Mouse (Mus musculus): ENCODE measurements around the gene Chd3. TPM values are rescaled to one million over a fixed set of nuclear protein-coding genes. Genes with fewer than 3 reads are reported as not detected.

Gene Chd3
- total RNA-seq, 2 experiments from 2014 or later: 525 to 527 TPM

DNA sequence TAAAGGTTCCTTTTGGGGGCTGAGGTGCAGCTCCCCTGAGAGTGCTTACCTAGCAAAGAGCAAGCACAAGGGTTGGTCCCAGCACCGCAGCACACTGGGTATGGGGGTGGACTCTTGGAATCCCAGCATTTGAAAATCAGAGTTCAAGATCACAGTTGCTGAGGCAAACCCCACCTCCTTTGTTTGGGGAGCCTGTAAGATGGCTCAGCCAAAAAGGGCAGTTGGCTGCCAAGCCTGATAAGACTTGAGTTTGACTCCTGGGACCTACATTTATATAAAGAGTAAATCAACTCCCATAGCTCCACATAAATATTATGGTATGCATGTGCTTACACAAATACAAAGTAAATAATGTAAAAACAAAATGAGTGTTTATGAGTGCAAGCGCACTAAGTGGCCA lies 63.2 kb downstream of the Chd3 start:
- no peak for DNase-seq (ENCODE audit: extremely low spot score in 1 of 2, low spot score in 2 of 2)
- intact Hi-C loops (cut with DNase I): no loop called here

DNA sequence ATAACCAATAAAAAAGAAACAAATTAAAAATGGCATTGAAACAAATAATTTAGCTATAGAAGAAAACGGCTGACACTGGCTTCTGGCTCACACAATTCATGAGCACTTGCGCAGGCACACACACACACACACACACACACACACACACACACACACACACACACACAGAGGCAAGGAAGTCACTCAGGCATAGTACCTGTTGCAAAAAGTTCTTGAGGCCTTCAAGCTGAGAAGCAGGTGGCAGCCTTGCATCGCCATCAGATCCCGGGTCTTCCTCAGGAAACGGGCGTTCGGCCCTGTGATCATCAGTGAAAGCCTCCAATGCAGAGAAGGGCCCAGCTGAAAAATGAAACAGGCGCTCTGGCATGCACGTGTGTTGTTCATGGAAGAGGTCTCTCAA lies 63.9 kb downstream of the Chd3 start:
- intact Hi-C loops (cut with DNase I): no loop called here
- no peak for DNase-seq (ENCODE audit: extremely low spot score in 1 of 2, low spot score in 2 of 2)

DNA sequence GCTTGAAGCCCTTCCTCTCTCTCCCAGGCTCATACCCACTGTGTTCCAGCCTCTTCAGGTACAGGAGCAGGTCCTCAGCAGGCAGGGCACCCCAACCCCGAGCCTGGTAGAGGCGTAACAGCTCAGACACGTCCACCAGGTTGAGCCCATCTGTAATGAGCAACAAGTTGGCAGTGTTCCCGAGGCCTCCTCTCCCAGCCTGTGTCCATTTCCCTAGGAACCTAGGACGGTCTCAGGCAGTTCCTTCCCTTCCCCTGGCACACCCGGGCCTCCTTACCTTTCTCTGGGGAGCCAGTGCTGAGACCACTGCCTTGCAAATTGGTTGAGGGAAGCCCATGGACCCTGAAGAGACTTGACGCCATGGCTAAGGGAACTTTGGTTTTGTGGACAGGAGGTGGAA lies 66.4 kb downstream of the Chd3 start:
- intact Hi-C loops (cut with DNase I): no loop called here
- no peak for DNase-seq (ENCODE audit: extremely low spot score in 1 of 2, low spot score in 2 of 2)

DNA sequence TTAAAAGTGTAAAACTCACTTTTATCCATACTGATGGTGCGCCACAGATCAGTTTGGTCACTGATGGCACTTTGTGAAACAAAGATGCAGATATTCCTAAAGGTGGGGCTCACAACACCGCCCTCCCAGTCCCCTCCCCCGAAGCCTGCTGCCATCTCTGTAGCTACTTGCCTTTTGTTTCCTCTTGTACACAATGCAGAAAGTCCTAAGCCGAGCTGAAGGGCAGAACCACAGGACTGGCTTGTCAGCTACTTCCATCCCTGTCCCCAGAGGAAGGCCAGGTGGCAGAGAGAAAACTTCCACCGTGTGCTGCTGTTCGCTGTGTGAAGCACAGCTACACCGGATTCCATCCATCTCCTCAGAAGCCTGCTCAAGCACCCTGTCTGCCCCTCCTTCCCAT lies 71.0 kb downstream of the Chd3 start:
- no peak for DNase-seq (ENCODE audit: extremely low spot score in 1 of 2, low spot score in 2 of 2)
- intact Hi-C loops (cut with DNase I): no loop called here

DNA sequence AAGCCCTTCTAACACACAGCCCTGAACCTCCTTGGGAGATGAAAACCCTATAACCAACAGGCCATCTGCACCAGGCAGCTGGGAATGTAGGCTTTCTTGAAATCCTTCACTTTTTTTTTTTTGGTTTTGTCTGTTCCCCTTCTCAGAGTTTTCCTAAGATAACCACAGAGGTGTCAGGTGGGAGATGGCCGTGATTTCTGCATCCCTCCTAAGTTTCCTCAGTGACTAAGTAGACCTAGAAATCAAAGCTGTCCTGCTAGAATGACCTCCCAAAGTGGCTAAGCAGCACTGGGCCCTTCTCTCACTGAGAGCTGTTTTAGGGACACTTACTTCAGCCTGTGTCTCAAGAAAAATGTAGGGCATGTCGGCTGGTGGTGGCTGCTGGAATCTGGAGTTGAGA lies 71.4 kb downstream of the Chd3 start:
- intact Hi-C loops (cut with DNase I): no loop called here
- no peak for DNase-seq (ENCODE audit: extremely low spot score in 1 of 2, low spot score in 2 of 2)

- no peak for DNase-seq (ENCODE audit: extremely low spot score in 1 of 2, low spot score in 2 of 2)
- intact Hi-C loops (cut with DNase I): no loop called here
Observed at GRCm38 (mm10) chr11:69295286-69295685, 73.9 kb downstream of the Chd3 start.

Other genes with a start within 250 kb of the Chd3 start
- gene Hes7, start 249.0 kb downstream of the Chd3 start, total RNA-seq (2021): under 1 TPM; 0.57 to 0.73 TPM
- under 1 TPM; 0.51 to 0.64 TPM for gene 9130213A22Rik, start 246.8 kb downstream of the Chd3 start, total RNA-seq (2021)
- 1 to 10 TPM; 8.6 to 10.0 TPM for gene Aloxe3, start 243.5 kb downstream of the Chd3 start, total RNA-seq (2021)
- under 1 TPM; 0.45 to 0.69 TPM for gene Alox12b, start 212.4 kb downstream of the Chd3 start, total RNA-seq (2021)
- gene Alox8, start 171.6 kb downstream of the Chd3 start, total RNA-seq (2021): 1 to 10 TPM; 3.5 to 3.6 TPM
- gene Gucy2e, start 132.4 kb downstream of the Chd3 start, total RNA-seq (2021): under 1 TPM; 0.49 to 0.71 TPM
- gene Cntrob, start 45.6 kb downstream of the Chd3 start, total RNA-seq (2021): 10 to 100 TPM; 13.2 to 15.0 TPM
- gene Trappc1, start 45.4 kb downstream of the Chd3 start, total RNA-seq (2021): 10 to 100 TPM; 68.9 to 69.5 TPM
- gene Kcnab3, start 43.1 kb downstream of the Chd3 start, total RNA-seq (2021): 10 to 100 TPM; 12.3 to 17.9 TPM
- gene Rnf227, start 28.9 kb downstream of the Chd3 start, total RNA-seq (2021): 10 to 100 TPM; 74.8 to 82.8 TPM
- gene Naa38, start 26.1 kb upstream of the Chd3 start, total RNA-seq (2021): 10 to 100 TPM; 84.2 to 85.7 TPM
- gene Cyb5d1, start 26.2 kb upstream of the Chd3 start, total RNA-seq (2021): 10 to 100 TPM; 37.9 to 39.8 TPM
- 1 to 10 TPM; 2.8 to 3.0 TPM for gene Tmem88, start 28.8 kb upstream of the Chd3 start, total RNA-seq (2021)
- gene Kdm6b, start 44.3 kb upstream of the Chd3 start, total RNA-seq (2021): 10 to 100 TPM; 42.7 to 43.9 TPM
- 1 to 10 TPM; 4.2 to 5.7 TPM for gene Dnah2, start 179.7 kb upstream of the Chd3 start, total RNA-seq (2021)
- 100 to 1,000 TPM; 147 to 154 TPM for gene Efnb3, start 190.8 kb upstream of the Chd3 start, total RNA-seq (2021)
- gene Wrap53, start 210.8 kb upstream of the Chd3 start, total RNA-seq (2021): 1 to 10 TPM; 6.3 to 7.6 TPM
- 10 to 100 TPM; 20.5 to 26.1 TPM for gene Trp53, start 211.0 kb upstream of the Chd3 start, total RNA-seq (2021)
- 100 to 1,000 TPM; 395 to 416 TPM for gene Atp1b2, start 236.5 kb upstream of the Chd3 start, total RNA-seq (2021)
- gene Shbg, start 248.5 kb upstream of the Chd3 start, total RNA-seq (2021): not detected

All from left cerebral cortex, postnatal 10 days (tissue).